Mouse (Mus musculus): Measurements from ENCODE around the gene Rasgrf2.

The Rasgrf2 gene

DNA sequence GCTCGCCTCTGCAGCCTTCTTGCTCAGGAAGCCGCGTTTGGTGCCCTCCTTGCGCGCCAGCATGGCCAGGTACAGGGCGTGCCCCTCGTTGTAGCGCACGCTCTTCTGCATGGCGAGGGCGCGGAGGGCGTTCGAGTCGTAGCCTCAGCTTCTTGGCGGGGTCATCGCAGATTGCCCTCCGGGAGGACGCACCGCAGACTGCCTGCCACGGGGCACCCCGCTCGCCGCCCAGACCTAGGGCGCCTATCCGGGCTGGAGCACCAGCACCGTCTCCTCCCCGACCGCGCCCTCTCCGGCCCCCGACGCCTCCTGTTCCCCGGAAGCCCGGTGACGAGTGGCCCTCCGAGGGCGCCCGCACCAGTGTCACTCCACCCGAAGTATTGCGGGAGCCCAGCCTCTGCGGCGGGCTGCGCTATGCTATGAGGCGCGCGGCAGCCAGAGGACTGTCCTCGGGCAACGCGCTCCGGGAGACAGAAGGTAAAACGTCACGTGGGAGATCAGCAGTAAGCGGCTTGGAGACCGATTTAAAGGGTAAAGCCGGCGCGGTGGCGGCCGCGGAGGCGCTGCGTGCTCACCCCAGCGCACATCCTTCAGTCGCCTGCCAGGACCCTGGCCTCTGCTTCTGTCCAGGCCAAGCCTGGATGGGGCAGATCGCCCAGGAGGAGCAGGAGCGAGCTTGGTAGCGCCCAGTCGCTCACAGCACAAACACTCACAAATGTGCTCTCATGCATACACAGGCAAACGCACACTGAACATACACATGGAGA, at the start of gene Rasgrf2:
Gene Rasgrf2 (minus strand): TSS at position 273 of the 767 bp plus-strand sequence.
- DNase-seq = peak; percentile 24 to 35

DNA sequence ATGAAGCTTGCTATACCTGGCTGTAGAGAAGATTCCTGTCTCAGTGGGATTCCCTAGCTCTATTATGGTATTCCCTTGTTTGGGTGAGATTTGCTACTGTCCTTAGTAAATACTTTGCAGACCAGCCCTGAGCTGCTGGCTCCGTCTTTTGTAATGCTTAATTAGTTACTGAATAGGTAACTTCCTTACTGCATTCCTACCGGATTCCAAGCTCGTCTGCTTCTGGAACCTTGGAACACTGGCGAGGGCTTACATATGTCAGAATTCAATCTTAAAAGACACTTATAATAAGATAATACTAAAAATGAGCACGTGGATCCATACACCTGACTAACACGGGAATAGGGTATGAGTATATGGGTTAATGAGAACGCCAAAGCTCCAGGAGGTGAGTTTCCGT, 41.2 kb upstream of the Rasgrf2 start:
- DNase-seq = peak in 1 of 2 experiments; percentile 5

DNA sequence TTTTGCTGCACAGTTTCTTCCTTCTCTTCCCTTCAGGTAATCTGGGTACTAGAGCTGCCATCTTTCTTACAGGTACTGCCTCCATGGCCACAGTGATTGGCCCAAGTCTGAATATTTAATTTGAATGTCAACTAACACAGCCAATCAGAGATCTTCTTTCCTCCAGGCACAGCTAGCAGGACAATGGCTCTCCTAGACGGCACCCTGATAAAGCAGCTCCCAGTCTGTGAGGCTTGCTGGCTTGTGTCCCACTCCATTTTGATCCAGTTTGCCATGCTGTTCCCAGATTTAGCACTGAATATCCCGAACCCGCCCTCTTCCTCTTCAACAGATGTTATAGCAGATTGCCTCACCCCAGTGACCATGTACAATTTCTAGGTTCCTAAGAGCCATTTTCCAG, 19.1 kb upstream of the Rasgrf2 start:
- DNase-seq = peak in 1 of 2 experiments; percentile 5

DNA sequence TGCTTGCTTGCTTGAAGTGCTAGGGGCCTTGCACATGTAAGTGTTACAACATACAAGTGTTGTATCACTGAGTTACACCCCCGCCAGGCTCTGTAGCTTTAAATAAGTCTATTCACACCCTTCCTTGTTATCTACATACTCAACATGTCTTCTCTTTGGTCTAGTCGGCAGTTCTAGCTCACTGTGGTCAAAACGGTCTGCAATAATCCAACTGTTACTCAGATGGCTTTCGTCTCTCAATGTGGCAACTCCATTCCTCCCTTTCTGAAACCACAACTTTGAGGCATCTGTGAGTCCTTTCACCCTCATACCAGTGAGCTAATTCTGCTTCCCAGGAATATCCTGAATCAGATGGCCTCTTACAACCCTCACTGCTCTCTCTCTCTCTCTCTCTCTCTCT, 17.4 kb upstream of the Rasgrf2 start:
- no peak for DNase-seq

DNA sequence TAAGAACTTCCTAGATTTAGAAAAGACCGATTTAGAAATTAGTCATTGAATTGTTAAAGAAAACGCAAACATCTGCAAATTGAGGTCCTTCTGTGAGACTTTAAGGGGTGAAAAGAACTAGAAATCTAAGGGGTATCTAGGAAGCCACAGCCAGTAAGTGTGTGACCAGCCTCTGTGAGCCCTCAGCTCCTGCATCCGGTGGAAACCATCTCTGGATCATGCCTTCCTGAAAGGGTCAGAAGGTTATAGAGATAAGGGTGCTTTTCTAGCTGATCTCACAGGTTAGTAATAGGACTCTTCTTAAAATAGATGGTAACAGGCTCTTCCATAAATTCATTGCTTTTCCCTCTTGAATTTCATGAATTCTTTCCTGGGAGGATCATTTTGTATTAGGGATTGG, 3.3 kb upstream of the Rasgrf2 start:
- no peak for DNase-seq

DNA sequence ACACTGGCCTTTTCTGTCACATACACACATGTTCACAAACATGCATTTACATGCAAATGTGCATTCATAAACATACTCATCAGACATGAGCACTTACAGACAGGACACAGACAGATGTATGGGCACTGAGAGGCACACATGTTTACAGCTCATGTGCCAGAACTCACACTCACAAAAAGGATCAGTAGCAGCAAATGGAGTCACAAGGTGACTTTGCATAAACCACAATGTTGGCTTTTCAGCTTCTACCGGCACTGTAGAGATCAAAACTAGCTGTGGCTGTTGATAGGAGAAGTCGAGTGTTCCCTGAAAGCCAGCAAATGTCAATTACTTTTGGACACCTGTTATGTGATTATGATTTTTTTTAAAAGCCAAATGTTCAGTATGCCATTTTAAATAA, 1.1 kb upstream of the Rasgrf2 start:
- DNase-seq = no peak

DNA sequence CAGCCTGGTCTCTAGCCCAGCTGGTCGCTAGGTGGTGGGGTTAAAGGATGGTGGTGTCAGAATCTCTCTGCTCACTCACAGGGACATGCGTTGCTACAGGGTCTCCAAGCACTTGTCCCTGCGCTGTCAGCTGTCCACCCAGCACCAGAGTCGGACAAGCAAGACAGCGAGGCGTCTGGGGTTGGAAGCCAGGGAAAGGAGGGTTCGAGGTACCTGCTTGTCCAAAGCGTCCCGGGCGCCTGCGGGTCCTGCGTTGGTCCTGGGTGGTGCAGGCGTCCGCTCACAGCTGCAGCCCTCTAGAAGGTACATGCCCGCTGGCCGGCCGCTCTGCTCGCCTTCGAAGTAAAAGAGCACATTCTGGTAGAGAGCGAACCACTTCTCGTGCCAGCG, 467 bp downstream of the Rasgrf2 start:
- peak; percentile 16 to 32 for DNase-seq

DNA sequence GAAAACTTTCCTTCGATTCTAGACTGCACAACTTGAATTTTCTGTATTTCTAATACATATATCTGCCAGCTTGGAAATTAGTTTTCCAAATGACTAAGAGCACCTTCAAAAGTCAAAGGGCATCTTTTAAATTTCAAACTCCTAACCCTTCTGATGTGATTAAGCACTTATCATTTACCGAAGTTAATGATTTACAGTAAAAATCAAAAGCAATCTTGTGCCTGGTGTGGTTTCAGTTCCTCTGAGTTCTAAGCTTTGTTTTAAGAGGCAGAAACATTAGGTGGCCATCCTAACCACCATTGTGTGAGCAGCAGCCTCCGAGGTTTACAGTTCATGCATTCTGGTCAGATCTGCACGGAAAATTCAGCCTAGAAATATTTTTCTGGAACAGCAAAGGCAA, 1.6 kb downstream of the Rasgrf2 start:
- DNase-seq = no peak

DNA sequence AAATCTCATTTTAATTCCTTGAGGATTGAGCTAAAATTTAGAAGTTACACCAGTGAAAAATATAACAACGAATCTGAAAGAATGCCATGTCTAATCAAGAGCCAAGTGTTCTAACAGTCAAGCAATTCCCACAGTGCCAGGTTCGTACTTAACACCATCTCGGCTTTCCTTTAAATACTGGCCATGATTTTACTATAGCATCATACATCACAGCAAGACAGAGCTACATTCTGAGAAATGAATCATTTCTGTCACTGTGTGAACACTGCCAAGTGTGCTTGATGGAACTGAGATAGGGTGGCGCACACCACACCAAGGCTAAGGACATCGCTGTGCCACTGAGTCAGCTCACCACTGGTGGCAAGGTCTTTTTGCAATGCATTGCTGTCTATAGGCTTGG, 5.6 kb downstream of the Rasgrf2 start:
- DNase-seq = no peak

DNA sequence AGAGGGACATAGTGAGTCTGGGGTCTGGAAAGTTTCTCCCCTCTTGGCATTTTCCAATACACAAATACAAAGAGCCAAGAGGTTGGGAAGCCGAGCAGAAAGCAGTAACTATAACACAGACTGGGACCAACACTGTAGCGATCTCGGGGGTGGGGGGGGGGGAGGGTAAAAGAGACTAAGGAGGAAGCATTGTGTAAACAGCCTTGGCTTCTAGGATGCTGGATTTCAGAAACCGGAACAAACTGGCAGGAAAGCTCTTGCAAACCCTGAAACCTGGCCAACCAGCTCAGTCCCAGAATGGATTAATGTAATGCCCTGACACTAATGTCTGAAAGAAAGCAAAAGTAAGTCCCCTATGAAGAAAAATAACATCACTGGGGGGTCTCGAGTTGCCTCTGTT, 11.8 kb downstream of the Rasgrf2 start:
- no peak for DNase-seq

DNA sequence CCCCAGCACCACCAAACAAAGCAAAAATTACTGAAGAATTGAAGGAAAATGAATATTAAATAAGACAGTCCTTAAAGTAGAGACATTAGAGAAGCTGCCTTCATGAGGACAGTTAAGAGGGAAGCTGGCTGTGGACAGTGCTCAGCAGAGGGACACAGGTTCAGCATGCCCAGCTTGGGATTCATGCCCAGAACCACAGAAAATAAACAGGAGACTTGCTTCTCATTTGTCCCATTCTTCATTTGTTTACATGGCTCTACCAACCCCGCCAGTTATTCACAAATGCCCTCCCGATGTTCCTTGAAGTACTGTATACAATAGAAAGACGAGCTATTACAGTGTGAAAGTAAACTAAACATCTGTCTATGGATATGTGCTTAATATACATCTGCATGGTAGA, 17.4 kb downstream of the Rasgrf2 start:
- DNase-seq = no peak

DNA sequence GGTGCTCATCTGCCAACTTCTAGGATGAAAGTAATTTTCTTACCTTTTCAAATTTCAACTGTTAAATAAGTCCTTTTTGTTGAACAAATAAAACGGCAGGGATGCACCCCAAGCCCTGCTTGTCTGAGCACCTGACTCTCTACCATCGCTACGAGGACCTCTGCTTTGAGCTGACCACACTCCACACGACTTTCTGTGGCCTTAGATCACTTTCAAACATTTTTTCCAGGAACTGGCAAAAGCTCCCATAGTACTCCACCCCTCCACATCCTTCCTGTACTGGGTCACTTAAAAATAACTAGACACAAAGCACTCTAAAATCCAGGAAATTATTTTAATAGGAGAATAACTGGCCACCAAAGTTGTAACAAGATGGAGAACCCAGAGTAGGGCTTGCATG, 23.2 kb downstream of the Rasgrf2 start:
- no peak for DNase-seq

DNA sequence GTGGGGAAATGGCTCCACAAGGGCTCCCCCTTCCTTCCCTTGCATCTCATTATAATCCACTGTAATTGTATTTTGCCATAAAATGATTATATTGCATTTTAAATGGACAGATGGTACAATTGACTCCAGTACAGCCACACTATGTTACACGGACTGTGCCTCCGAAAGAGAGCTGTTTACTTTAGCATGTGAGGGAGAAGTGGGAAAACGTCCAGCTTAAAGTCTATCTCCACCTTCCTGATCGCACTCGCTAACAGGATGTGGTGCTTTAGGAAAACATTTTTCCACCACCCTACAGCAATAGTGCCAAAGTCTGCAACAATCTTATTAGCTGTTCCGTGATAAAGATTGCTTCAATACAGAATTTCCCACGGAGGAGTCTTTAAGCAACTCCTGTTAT, 27.2 kb downstream of the Rasgrf2 start:
- no peak for DNase-seq

DNA sequence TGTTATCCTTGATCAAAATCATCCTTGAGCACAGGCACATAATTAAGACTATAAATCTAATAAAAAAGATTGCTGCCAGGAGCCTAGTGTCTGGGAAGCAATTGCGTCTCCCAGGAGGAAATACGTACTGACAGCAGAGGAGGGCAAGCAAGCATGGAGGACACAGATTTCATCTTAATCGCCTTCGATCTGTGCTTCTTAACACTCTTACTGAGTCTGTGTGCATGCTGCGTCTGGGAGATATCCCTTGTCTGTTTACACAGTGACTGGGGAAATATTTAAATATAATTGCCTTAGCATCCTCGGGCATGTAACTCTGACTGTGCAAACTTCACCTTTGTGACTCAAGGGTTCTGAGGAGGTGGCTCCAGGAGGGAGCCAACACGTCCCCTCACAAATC, 33.0 kb downstream of the Rasgrf2 start:
- DNase-seq = no peak

DNA sequence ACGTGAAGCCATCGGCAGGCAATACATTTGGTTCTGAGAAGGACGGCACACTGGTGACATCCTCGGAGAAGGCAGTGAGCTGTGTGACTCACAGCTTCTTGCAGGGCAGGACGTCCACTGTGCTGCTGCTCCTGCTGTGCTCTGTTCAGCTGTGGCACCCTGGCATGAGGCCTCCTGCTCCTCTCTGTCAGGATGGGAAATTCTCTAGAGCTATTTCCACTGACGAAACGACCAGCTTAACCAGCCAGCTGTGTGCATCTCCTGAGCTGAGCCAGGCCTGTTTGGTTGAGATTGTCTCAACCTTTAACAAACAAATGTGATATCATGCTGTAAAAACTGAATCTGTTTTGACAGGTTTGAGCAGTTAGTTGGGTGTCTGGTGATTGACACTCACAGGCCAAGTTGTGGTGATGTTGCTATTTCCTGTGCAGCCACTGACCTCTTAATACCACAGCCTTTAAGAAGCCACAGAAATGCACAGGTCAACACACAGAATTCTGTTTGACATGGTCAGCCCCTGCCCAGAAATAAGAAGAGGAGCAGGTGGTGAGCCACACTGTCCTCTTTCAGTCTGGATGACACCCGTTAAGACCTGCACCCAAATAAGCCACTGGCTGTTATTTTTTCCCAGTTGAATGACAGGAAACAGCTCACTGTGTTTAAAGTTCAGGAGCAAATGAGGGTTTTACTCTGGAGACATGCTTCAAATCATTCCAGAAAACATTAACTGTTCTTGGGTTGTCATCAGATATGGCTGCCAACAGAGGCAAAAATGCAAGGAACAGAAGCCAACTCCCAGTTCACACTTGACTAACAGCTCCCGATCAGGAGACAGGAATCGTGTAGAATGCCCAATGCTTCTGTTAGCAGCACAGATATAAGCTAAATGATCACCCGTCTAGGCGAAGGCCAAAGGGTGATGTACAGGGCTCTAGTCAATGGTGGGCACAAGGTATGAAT, 36.0 kb downstream of the Rasgrf2 start:
- DNase-seq = peak; percentile 7 to 15

DNA sequence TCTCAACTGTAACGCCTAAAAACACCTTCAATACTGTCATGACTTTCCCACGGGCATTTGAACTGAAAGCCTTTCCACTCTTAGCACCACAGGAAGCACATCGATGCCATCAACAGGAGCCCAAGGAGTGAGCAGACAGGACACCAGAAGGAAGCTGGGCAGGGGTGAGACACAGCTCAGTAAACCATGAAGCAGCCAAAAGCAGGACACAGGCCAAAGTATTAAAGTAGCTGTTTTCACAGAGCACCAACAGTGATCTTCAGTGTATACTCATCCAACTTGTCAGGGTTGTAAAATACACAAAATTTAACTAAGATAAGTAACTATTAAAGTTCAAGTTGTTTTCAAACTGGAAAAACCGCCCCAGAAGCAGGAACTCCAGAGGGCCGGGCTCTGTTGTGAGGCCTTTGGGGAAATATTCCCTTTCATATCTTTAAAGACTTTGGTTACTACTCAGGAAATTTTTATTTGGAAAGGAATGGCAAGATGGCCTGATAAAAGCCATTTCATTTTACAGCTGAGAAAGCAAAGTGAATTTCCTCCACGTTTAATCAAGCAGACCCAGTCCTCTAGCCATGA, 37.7 kb downstream of the Rasgrf2 start:
- DNase-seq = no peak

DNA sequence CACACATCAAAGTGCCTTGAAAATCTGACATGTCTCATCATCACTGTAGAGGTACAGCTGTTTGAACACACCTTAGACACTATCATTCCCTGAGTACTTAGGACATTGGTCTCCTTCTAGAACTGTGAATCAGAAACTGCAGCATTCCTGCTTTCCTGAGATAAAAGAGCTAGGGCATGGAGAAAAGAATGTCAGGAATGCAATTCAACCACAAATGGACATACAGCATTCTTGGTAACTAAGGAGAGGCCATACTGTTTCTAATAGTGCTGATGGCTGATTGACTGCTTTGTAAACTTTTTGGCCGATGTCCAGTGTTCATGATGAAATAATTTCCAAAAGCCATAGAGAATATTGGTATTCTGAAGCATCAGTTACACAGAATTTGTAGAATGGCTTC, 58.3 kb downstream of the Rasgrf2 start:
- no peak for DNase-seq

DNA sequence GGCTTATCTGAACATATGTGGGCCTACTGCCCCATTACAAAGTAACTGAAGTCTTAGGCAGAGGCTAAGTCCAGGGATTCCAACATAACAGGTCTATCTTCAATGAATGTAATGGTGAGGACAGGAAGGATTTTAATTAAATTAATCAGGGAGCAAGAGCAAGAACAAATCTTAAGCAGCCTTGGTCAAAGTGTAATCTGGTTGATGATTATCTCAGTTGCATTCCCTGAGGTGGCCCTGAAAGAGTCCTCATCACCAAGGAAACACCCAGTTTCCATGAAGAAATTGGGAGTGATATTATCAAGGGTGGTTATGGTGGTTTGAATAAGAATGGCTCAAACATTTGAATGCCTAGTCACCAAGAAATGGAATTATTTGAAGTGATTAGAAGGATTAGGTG, 62.8 kb downstream of the Rasgrf2 start:
- DNase-seq = no peak

DNA sequence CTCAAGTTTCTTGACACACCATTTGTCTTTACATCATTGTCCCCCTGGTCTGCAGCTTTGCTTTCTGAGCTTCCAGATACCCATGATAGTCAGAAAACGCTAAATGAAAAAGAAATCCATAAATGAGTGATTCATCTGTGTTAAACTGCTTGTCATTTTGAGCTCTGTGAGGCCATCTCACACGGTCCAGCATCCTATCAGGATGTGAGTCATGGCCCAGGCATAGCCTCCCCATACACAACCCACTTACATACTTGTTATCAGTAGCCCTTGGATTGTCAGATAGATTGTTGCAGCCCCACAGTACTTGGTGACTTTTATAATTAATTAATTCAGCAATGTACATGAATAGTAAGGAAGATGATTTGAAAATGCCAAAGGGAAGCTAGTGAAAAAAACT, 63.6 kb downstream of the Rasgrf2 start:
- DNase-seq = no peak

DNA sequence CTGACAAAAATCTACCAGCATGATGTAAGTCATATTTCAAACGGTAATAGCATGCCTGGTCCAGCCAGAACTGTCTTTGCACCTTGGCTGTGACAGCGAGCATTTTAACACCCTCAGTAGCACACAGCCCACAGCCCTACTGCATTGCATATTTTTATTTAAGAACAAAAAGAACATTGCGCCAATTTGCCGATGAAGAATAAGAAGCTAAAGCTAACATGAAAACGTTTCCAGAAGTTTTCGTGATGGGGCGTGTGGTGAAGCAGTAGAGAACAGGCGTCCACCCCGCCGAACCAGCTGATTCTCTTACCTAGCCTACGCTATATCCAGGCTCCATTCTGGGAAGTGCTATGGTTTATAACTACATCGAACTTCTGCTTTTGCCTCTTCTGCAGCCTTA, 77.7 kb downstream of the Rasgrf2 start:
- no peak for DNase-seq

DNA sequence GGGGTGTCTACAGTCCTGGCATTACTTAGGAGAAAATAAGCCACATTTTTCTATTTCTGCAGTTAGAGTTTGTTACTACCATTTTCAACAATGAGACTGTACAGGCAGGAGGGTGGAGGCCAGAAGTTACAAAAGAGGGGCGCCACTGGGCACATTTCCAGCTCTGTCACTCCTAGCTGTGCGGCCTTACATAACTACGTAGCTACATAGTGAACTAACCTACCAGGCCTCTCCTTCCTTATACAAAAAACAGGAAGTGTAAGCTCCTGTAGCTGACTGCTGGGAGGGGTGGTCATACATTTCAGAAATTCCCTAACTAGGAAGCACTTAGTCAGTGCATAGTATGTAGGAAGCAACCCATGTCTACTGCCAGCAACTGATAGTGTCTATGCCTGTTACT, 78.5 kb downstream of the Rasgrf2 start:
- DNase-seq = no peak

DNA sequence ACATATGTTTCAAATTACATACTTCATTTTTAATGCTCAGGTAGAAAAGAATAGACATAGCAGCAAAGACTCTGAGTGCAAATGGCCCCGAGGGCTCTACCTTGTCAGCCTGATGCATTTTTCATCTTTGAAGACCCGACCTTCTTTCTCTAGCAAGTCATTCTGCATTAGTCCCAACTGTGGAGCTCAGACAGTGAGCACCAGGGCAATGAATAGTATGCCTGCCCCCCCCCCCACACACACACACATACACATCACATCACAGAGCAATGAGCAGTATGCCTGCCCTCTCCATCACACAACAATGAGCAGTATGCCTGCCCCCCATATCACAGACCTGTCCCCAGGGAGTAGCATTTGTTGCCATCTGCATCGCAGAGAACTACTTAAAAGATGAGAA, 80.2 kb downstream of the Rasgrf2 start:
- no peak for DNase-seq
